Mouse (Mus musculus) embryo, embryonic 9.5 days (tissue): ENCODE results near the gene Gfod1.

Source experiments
- DNase-seq: peaks from one replicate; pipeline ENCODE4 v3.0.0-alpha.2; 2017; ENCODE audit errors: extremely low spot score

The Gfod1 gene

DNA sequence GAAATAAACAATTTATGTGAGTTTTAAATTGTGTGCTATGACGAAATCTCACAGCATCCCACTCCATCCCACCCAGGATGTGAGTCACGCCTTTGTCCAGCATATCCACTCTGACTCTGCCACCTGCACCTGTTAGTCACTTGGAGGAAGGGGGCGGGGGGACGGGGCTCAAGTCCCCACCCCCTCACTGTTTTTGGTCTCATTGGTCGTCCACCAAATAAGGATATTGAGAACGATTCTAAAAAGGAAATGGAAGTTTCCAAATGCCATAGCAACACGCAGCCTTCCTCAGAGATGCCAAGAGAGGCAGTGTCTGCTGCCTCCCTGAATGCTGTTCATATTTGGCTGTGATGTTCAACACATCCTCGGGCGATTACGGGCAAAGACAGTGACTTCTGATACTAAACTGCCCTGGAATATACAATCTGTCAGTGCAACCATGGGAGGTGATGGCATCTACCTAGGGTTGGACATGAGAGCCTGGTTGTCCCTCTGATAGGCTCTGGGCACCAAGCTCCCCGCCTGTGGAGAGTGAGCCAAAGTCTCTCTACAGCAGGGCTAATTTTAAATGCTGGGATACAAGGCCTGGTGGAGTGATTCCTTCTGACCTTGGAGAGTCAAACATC lies 41.7 kb downstream of the Gfod1 start:
- no peak for DNase-seq

DNA sequence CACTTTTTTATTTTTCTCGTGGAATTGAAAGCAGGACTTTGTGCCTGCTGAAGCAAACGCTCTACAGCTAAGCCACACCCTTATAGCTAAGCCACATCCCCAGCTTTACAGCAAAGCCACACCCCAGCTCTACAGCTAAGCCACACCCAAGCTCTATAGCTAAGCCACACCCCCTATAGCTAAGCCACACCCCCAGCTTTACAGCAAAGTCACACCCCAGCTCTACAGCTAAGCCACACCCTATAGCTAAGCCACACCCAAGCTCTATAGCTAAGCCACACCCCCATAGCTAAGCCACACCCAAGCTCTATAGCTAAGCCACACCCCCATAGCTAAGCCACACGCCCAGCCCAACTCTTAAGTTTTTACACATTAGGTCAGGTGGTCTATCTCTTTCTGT lies 42.7 kb downstream of the Gfod1 start:
- DNase-seq, result no peak

DNA sequence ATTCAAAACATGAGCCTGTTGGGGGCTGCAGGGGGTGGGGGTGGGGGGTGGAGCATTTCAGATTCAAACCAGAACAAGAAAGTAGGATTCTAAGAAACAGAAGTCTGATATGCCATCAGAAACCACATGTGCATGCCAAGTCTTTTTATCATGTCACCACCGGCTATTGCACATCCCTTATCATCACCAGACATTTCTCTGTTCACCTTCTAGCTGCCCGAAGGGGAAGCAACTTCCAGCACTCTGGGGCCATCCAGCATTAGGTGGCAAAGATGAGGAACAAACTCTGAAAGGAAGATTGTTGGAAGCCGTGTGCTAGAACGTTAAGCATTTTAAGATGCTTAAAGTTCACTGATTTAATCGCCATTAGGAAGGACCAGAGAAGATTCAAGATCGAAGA lies 43.2 kb downstream of the Gfod1 start:
- DNase-seq, result no peak

GRCm38 (mm10) chr13:43256447-43256846 lies 47.5 kb downstream of the Gfod1 start:
- DNase-seq, result no peak

GRCm38 (mm10) chr13:43253526-43253925 lies 50.4 kb downstream of the Gfod1 start:
- no peak for DNase-seq

GRCm38 (mm10) chr13:43252105-43252790 lies 51.7 kb downstream of the Gfod1 start:
- DNase-seq, result no peak

DNA sequence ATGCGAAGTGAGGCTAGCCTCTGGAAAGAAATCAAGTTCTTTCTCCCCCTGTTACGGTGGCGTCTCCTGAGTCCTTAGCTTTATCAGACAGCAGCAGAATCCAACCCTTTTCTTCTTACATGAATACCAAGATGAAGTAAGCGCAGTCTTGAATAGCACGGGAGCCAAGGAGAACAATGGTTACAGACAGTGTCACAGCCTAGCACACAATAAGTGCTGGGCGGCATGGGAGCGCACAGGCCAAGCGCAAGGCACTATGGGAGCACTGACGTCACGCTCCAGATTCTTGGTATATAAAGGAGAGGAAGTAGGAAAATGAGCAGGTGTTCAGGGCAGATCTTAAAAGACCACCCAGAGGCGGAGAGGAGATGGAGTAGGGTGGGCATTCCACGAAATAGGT lies 52.6 kb downstream of the Gfod1 start:
- no peak for DNase-seq

GRCm38 (mm10) chr13:43250653-43251052 lies 53.3 kb downstream of the Gfod1 start:
- no peak for DNase-seq

DNA sequence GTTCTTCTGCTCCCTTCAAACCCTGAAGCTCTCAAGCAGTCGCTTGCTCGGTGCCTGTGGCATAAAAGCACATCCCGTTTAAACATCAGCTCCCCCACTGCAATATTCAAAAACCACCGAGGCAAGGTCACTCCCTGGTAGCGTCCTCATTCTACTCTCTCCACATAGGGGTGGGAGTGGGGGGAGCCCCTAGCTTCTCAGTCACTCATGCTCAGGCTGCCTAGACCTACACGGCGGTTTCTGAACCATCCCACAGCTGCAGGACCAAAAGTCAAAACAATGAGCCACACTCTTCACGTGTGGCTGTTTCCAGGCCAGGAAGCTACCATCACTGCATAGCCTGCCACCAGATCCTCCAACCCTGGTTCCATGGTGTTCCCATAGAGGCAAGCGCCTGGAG lies 53.9 kb downstream of the Gfod1 start:
- no peak for DNase-seq

- no peak for DNase-seq
These were observed 55.6 kb downstream of the Gfod1 start for GRCm38 (mm10) chr13:43248381-43248780.

DNA sequence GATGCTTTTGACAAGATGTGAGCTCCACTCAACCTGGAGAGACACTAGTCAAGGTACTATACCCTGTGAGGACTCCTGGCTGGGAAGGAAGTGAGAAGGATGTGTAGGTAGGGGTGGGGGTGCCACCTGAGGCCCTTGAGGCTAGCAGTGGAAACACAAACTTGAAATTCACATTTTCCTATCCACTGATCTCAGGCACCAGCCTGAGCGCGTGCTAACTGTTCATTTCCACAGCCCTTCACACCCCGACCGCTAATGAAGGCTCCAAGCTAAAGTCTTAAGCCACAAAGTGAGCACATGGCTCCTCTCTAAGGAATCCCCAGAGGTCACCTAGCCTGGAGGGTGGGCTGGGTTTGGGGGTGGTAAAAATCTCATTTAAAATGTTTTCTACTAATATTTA lies 57.1 kb downstream of the Gfod1 start:
- no peak for DNase-seq

DNA sequence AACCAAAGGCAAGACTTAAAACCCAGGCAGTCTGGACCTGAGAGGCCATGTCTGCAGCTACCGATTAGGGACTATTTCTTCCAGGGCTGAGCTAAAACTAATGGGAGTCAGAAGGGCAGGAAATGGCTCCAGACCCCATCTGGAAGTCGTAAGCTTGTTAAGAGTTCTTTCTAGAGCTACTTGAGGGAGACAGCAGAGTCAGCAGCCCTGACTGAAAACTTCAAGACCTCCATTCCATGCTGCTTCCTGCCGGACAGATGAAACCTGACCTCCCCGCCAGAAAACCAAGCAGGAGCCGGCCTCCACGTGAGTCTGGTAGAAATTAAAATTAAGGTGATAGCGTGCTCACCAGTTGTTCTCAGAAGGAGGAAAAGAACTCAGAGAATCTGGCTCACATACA lies 60.2 kb downstream of the Gfod1 start:
- DNase-seq, result no peak

- DNase-seq, result no peak
These were observed 60.7 kb downstream of the Gfod1 start for GRCm38 (mm10) chr13:43243240-43243639.

DNA sequence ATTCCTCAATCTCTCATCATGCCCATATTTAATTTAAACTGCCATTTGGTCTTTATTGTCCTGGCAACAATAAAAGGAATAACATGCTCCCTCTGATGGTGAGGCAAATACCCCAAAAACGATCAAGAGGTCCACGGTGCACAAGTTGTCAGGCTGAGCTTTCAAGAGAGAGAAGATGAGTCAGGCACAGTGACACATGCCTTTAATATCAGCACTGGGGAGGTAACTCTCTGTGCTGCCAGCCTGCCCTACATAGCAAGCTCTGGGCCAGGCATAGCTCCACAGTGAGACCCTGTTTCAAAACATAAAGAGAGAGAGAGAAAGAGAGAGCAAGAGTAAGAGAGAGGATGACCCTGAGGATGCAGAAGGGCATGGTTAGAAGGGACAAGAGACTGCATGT lies 62.2 kb downstream of the Gfod1 start:
- no peak for DNase-seq

DNA sequence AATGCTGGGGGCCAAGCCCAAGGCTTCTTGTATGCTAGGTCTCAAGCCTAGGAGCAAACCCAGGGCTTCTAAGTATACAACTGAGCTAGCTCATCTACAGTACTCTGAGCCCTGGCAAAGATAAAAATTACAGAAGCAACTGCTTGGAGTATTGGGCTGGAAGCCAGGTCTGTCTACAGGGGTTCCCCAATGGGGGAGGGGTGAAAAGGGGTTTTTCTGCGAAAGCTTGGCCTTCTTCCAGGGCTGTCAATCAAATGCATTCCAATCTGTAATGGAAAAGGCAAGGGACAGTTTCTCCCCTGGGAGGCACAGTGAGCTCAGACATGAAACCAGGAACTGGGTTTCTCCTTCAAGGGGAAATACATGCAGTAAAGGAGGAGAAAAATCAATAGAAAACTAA lies 62.9 kb downstream of the Gfod1 start:
- no peak for DNase-seq

- no peak for DNase-seq
These were observed 64.2 kb downstream of the Gfod1 start for GRCm38 (mm10) chr13:43239790-43240216.

DNA sequence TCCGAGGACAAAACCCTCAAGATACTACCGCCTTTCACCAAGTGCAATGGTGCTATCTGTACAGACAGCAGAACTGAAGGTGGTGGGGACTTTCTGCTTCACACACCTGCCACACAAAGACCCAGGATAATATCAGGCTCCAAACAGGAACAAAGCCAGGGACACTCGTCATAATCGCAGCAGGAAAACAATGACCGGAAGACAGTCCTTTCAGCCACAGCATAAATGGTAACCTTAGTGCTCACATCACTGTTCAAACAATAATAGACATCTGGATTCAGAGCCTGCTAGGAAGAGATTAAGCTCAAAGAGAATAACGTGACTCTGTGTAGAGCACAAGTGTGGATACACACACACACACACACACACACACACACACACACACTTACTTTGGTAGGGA lies 67.3 kb downstream of the Gfod1 start:
- no peak for DNase-seq

- DNase-seq, result no peak
These were observed 68.0 kb downstream of the Gfod1 start for GRCm38 (mm10) chr13:43235982-43236381.

DNA sequence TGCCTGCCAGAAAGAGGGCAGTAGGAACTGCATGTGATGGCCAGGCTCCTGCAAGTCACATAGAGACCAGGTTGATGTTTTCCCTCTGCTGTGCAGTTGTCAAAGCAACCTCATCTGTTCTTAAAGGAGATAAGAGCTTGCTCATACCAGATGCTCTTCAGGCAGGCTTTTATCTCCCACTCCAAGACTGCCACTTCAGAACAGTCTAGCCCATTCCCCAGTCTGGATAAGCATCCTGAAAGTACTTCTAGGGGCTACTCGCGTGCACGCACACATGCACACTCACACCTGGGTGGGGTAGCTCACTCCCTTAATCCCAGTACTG lies 68.4 kb downstream of the Gfod1 start:
- DNase-seq, result no peak

DNA sequence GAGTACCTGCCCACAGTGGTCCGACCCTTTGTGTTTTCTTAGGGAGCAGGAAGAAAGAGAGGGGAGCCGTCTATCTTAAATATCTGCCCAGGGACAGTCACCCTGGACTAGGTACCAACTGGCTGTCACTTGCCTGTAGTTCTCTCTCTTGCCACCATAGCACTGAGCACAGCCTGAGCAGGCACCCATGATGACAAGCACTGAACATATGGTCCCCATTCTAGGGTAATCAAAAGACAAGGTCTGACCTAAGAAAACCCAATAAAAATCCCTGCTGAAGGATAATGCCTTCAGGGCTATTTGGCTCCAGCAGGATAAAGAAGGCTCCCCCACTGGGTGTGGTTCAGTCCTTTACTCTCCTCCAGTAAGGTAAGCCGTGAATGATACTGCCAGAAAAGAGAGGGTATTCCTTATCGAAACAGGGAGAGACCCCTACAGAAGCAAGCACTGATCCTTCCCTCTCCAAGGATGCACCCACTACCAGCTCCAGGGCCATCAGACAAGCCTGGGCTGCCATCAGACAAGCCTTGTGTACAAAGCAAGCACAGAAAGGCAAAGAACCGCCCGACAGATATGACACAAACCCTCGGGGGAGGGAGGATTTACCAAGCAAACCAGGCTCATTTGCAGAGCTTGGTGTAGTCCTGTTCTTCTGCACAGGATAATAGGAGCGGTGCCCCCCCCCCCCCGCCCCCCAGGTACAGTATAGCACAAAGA lies 68.9 kb downstream of the Gfod1 start:
- no peak for DNase-seq

- no peak for DNase-seq
These were observed 70.6 kb downstream of the Gfod1 start for GRCm38 (mm10) chr13:43233331-43233730.

DNA sequence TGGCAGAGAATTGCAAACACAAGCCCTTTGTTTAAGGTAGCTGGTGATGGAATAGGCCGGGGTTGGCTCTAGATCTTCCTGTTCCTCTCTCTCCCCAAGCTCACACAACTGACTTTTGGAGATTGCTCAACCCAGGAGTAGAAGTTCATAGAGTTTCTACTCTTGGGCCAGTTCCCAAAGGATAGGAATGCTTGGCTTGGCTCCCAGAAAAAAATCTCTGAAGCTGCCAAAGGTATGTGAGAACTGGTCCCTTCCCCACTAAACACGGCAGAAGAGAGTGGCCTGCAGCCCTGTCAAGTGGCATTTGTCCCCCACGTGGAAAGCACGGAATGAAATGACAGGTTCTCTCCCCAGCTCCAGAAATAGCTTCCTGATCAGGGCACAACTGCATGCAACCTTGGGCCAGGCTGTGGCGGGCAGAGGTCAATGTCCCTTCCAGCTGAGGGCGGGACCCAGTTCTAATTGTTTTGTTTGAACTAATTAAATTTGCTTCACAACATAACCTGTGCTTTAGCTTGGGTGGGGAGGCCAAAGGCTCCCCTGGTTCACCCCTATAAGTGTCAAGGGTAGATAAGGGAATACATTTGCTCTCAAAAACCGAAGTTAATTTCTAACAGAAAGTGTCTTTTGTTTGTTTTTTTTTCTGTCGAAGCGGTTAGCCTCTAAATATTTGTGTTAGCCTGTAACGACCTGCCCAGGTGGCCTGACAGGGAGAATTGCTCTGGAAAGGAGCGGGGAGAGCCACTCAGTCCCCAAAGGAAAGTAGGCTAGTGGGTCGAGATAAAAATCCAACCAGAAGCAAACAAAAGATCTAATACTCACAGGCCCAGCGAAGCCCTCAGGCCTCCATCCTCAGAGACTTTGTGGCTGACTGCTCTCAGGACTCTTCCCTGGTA lies 71.8 kb downstream of the Gfod1 start:
- no peak for DNase-seq
